ENCODE assay signal across 22 mouse cellular contexts in the genomic region with DNA sequence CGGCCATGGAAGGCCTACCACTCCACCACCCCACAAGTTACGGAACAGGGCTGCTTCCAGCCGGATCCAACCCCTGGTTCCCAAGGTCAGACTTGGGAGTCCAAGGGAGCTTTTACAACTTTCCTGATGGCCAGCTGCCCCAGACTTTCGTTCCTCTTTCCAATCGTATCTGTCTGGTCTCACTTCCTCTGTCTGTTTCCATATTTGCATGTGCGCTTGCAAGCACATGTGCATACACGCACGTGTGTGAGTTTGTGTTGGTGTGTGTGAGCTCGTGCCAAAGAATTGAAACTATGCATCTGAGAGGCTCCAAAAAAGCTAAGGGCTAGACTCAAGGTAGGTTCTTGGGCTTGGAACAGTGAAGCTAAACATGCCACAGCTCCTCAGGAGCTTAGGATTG. TPM values are rescaled to one million over a fixed set of nuclear protein-coding genes. Genes with fewer than 3 reads are reported as not detected.
DNase-seq lines count a peak whose midpoint lies in the region; ATAC-seq lines count a peak whose summit lies in the region.
"Had no signal": no experiment of that assay in that cellular context is flagged by ENCODE, and none has a peak within 500 bp of the region (broad histone marks: within the 10 kb centered on the region; RNA-seq: fewer than 3 reads in every experiment).

No protein-coding gene starts in this region.

- H3K4me1 ChIP-seq in midbrain, embryonic 14.5 days (ENCODE audit: control insufficient read depth, insufficient read depth, low read length) = no peaks in the 10 kb centered on the region

- WGBS in midbrain, embryonic 14.5 days = 90% methylated on average over 9 of the region's 9 CpGs

- H3K4me3 ChIP-seq in midbrain, embryonic 14.5 days (replicated peaks; ENCODE audit: low read depth, low read length) = no peak overlapping the region
- H3K4me3 ChIP-seq: gastrocnemius, adult 2 months; left cerebral cortex, adult 2 months; megakaryocyte, embryonic 14.5 days had no signal

- peak; percentile 83 for ATAC-seq in megakaryocyte, adult 5-6 weeks (ENCODE audit: poor library complexity, severe bottlenecking)
- no peak for ATAC-seq in midbrain, embryonic 14.5 days (ENCODE audit: low FRiP score, low TSS enrichment)
- ATAC-seq: forebrain, embryonic 14.5 days; intestine, embryonic 16.5 days had no signal

- H3K27me3 ChIP-seq in midbrain, embryonic 14.5 days (ENCODE audit: control insufficient read depth, insufficient read depth, low read length) = no peaks in the 10 kb centered on the region

- intact Hi-C loops in left cerebral cortex, postnatal 36 days (cut with DNase I) = no loop called here

- H3K4me2 ChIP-seq in midbrain, embryonic 14.5 days (ENCODE audit: low read length) = no peak overlapping the region
- H3K4me2 ChIP-seq: hindbrain, embryonic 14.5 days had no signal

- no peak overlapping the region for H3K27ac ChIP-seq in midbrain, embryonic 14.5 days (replicated peaks; ENCODE audit: low read depth, low read length)
- H3K27ac ChIP-seq: gastrocnemius, adult 2 months; hindbrain, embryonic 14.5 days; kidney, postnatal 0 days; left cerebral cortex, adult 2 months; liver, embryonic 14.5 days had no signal

- no peaks in the 10 kb centered on the region for H3K36me3 ChIP-seq in midbrain, embryonic 14.5 days (ENCODE audit: control insufficient read depth, insufficient read depth, low read length)

- H3K9me3 ChIP-seq in midbrain, embryonic 14.5 days (ENCODE audit: control insufficient read depth, low read length) = no peaks in the 10 kb centered on the region
- H3K9me3 ChIP-seq: megakaryocyte, embryonic 14.5 days had no signal

- no peak overlapping the region for H3K9ac ChIP-seq in midbrain, embryonic 14.5 days (replicated peaks; ENCODE audit: low read length)
- H3K9ac ChIP-seq: hindbrain, embryonic 14.5 days; liver, embryonic 14.5 days had no signal

- DNase-seq in layer of hippocampus, adult 9-11 months = peak; percentile 63
- no peak for DNase-seq in layer of hippocampus, postnatal 25 days (ENCODE audit: extremely low spot score in 1 of 2, low spot score in 1 of 2)
- peak; percentile 88 for DNase-seq in A20 (ENCODE audit: low read depth, low spot score)
- peak; percentile 28 for DNase-seq in brain, adult 2 months (ENCODE audit: low read depth, low spot score)
- DNase-seq in urinary bladder, adult 2 months (ENCODE audit: low spot score) = no peak
- no peak for DNase-seq in midbrain, embryonic 14.5 days
- no peak for DNase-seq in left cerebral cortex, postnatal 36 days (ENCODE audit: low spot score in 2 of 2)
- DNase-seq: adrenal gland, adult 8-10 months; cerebellum, adult 8-10 months; embryo, embryonic 11 days; gastrocnemius, adult 2 months; heart, postnatal 10 days; thymus, adult 2 months had no signal

RNA-seq across cellular contexts. Expression of a gene that starts 7.5 kb away (rescaled TPM):
- 1 to 10 TPM; 6.0 to 8.3 TPM for total RNA-seq in layer of hippocampus, postnatal 25 days (2021)
- 7.0 and 10.2 TPM in 2 replicates for total RNA-seq in megakaryocyte, adult 5-6 weeks (2015)
- 1.9 and 4.5 TPM in 2 replicates for total RNA-seq in megakaryocyte, adult 5-6 weeks (2017)
- 8.9 and 9.7 TPM in 2 replicates for polyA plus RNA-seq in urinary bladder, adult 2 months (2012; rRNA removed)
- polyA plus RNA-seq in midbrain, embryonic 14.5 days (2014; fragmentation: Nextera tagmentation; extraction: Ambion mirVana) = 4.8 and 7.1 TPM in 2 replicates
- 1 to 10 TPM; 6.9 to 8.6 TPM for total RNA-seq in left cerebral cortex, postnatal 36 days (2021)

RNA-seq across cellular contexts. Expression of a gene that starts 8.4 kb away (rescaled TPM):
- under 1 TPM; 0.31 to 0.47 TPM for total RNA-seq in layer of hippocampus, postnatal 25 days (2021)
- 4.4 and 10.0 TPM in 2 replicates for total RNA-seq in megakaryocyte, adult 5-6 weeks (2015)
- 3.7 and 8.2 TPM in 2 replicates for total RNA-seq in megakaryocyte, adult 5-6 weeks (2017)
- 0.15 and 0.33 TPM in 2 replicates for polyA plus RNA-seq in urinary bladder, adult 2 months (2012; rRNA removed)
- polyA plus RNA-seq in midbrain, embryonic 14.5 days (2014; fragmentation: Nextera tagmentation; extraction: Ambion mirVana) = 0.24 and 0.63 TPM in 2 replicates
- under 1 TPM; 0.44 to 0.75 TPM for total RNA-seq in left cerebral cortex, postnatal 36 days (2021)
- total RNA-seq: gastrocnemius, adult 2 months had no signal

RNA-seq across cellular contexts. Expression of a gene that starts 13.7 kb away (rescaled TPM):
- total RNA-seq in layer of hippocampus, postnatal 25 days (2021) = 10 to 100 TPM; 17.3 to 20.1 TPM
- total RNA-seq in megakaryocyte, adult 5-6 weeks (2015) = 20.6 and 28.6 TPM in 2 replicates
- total RNA-seq in megakaryocyte, adult 5-6 weeks (2017) = 19.7 and 42.9 TPM in 2 replicates
- 48.0 and 51.4 TPM in 2 replicates for polyA plus RNA-seq in urinary bladder, adult 2 months (2012; rRNA removed)
- polyA plus RNA-seq in midbrain, embryonic 14.5 days (2014; fragmentation: Nextera tagmentation; extraction: Ambion mirVana) = 253 and 300 TPM in 2 replicates
- total RNA-seq in left cerebral cortex, postnatal 36 days (2021) = 10 to 100 TPM; 18.5 to 20.5 TPM

RNA-seq across cellular contexts. Expression of a gene that starts 36.6 kb away (rescaled TPM):
- under 1 TPM in 1 of 2 experiments, not detected in 1; 0.34 TPM for total RNA-seq in layer of hippocampus, postnatal 25 days (2021)
- total RNA-seq in megakaryocyte, adult 5-6 weeks (2015) = not detected in 2 replicates
- total RNA-seq in megakaryocyte, adult 5-6 weeks (2017) = not detected in 2 replicates
- 0.29 and 0.43 TPM in 2 replicates for polyA plus RNA-seq in urinary bladder, adult 2 months (2012; rRNA removed)
- 0.29 and 0.54 TPM in 2 replicates for polyA plus RNA-seq in midbrain, embryonic 14.5 days (2014; fragmentation: Nextera tagmentation; extraction: Ambion mirVana)
- total RNA-seq in left cerebral cortex, postnatal 36 days (2021) = under 1 TPM; 0.57 to 0.91 TPM
- total RNA-seq: gastrocnemius, adult 2 months; heart, adult 8-10 months; heart, postnatal 10 days had no signal
- polyA plus RNA-seq: hindbrain, embryonic 14.5 days; intestine, embryonic 16.5 days; liver, embryonic 14.5 days; thymus, adult 2 months had no signal

RNA-seq across cellular contexts. Expression of a gene that starts 51.1 kb away (rescaled TPM):
- total RNA-seq in layer of hippocampus, postnatal 25 days (2021) = 10 to 100 TPM; 32.4 to 36.7 TPM
- 2.1 and 4.5 TPM in 2 replicates for total RNA-seq in megakaryocyte, adult 5-6 weeks (2015)
- total RNA-seq in megakaryocyte, adult 5-6 weeks (2017) = 2.9 and 6.6 TPM in 2 replicates
- 8.8 TPM in 2 replicates for polyA plus RNA-seq in urinary bladder, adult 2 months (2012; rRNA removed)
- 21.1 and 26.0 TPM in 2 replicates for polyA plus RNA-seq in midbrain, embryonic 14.5 days (2014; fragmentation: Nextera tagmentation; extraction: Ambion mirVana)
- 10 to 100 TPM; 28.0 to 34.5 TPM for total RNA-seq in left cerebral cortex, postnatal 36 days (2021)

Comparison
In these comparisons a context has a peak if more than half of its experiments do, and no peak if none do; other contexts are left out.
1. DNase-seq: peak in layer of hippocampus, adult 9-11 months (single experiment), A20 (single experiment) and brain, adult 2 months (single experiment); none in layer of hippocampus, postnatal 25 days (0 of 2), urinary bladder, adult 2 months (single experiment), midbrain, embryonic 14.5 days (single experiment) and left cerebral cortex, postnatal 36 days (0 of 2).